Mouse (Mus musculus) lung, postnatal 25 days (tissue): ENCODE results near the gene Leap2.
"Not testable (repeated sequence)": the region's sequence is repeated elsewhere in the genome, so short reads cannot be mapped to it uniquely, and the experiment has no call there.

Experiments used
- DNase-seq: peaks from one replicate; pipeline ENCODE4 v3.0.0; 2022; ENCODE audit warnings: low spot score

The Leap2 gene

GRCm38 (mm10) chr11:53441921-53442320 lies 19.0 kb upstream of the Leap2 start:
- DNase-seq, result no peak

- DNase-seq, result no peak
These were observed 13.4 kb upstream of the Leap2 start for GRCm38 (mm10) chr11:53436338-53436737.

- no peak for DNase-seq
These were observed 12.5 kb upstream of the Leap2 start for GRCm38 (mm10) chr11:53435504-53435903.

DNA sequence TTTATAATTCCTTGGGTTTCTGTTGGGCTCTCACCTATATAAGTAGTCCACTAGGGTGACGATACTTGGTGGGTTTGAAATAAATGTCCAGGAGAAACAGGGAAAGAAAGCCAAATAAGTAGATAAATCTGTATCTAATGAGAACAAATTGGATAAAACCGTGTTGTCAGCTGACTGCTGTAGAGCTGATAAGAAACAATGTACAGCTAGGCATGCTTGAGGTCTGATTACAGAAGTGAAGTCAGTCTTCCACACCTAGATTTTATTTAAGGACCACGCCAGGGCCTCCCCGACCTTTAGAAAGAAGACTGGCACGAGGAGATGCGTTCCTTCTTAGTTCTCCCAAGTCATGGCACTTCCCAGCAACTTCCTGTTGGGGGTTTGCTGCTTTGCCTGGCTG lies 10.1 kb upstream of the Leap2 start:
- DNase-seq, result no peak

DNA sequence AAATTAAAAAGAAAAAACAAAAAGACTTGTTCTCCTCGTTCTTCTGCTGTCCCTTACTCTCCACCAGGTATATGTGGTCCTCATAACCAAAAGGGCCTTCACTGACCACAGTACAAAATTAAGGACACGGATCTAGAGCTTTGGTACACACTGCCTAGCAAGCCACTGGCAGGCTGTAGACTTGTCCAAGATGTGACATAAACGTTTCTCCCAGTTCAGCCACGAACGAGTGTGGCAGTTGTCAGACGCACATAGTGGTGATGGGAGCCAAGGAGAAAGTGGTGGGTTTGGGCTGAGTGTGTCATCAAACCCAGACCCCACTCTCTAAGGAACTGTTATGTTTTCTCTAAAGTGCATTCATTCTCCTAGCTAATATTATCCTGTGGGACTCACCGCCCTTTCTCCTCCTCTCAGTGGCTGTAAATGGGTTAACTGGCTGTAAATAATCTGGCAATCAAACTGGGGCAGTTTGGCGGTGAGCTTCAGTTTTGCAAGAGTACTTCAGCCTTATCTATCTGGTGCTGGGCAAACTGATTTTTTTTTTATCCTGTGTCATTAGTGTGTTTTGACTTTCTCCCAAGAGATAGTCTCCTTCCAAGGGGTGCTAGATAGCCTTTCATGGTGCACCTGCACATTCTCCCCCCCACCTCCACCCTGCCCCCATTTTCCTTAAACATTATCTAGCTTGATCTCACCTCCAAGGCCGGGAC lies 8.5 kb upstream of the Leap2 start:
- DNase-seq, result peak; percentile 31

DNA sequence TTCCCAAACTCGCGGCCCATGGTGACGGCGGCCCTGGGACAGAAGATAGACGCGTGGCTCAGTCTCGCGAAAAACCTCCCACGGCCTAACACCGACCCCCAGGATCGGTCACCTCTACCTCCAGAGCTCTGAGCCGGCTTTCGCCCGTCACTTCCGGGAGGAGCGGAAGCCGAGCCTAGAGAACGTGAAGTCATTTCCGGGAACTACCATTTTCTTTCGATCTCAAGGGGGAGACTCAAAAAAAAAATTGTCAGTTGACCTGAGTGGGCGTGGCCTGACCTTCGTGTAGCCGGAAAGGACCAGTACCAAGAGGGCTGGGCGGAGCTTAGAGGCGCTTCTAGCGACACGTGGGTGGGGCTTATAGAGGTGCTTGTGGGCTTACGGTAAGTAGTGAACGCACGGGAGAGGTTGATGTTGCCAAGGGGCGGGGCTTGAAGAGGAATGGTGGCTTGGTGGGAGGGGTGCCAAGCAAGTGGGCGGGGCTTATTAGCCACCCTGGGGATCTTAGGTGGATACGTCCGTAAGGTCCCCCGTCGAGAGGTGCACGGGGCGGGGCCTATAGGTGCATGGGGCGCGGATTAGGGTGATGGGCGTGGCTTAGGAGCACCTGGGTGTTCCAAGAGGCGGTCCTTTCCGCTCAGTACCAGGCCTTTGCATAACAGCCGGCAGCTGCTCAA lies 7.8 kb upstream of the Leap2 start, which contains the start of the genes Uqcrq and Gdf9:
Uqcrq (minus strand) TSS at position 162 of the 677 bp plus-strand sequence.
Gdf9 (plus strand) TSS at position 354 of the 677 bp plus-strand sequence.
- peak; percentile 100 for DNase-seq

DNA sequence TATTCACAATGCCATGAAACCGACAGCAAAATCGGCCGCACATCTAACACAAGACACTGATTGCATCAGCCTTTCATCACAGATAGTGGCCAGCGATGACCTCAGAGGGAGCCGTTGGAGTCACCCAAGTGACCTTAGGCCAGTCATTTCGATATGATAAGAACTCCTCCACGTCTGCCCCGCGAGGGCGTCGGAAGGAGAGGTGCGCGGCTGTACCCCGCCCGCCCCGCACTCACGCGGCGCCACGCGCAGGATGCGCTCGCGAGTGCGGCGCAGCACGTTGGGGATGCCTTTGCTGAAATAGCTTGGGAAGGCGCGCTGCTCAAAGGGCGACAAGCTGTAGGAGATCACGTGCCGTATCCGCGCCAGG lies 7.3 kb upstream of the Leap2 start:
- DNase-seq, result no peak

DNA sequence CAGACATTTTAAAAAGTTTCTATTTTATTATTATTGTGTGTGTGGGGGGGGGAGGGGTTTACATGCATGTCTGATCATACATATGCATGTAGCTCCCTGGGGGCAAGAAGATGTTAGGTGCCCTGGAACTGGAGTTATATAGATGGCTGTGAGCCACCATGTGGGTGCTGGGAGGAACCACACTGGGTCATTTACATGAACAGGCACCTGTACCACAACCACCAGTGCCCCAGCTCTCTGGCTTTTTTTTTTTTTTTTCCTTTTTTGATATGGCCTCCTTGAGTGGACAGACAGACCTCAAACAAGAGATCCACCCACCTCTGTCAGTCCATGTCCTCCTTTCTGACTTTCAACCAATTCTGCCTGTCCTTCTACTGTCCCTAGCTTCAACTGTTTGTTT lies 6.2 kb upstream of the Leap2 start:
- no peak for DNase-seq

DNA sequence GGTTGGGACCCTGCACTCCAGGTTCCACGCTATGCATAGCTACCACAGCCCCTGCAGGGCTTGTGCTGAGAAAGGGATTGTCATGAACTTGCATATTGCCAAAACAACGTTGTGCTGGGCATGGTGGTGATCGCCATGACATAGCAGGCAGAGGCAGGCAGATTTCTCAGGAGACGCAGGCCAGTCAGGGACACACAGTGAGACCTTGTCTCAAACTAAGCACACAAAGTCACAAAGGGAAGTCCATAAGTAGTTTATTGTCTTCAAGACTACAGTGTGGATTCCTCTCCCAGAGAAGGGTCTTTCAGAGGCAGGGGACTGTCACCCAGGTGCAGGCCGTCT lies 5.7 kb upstream of the Leap2 start:
- DNase-seq, result no peak

- DNase-seq, result no peak
These were observed 5.2 kb upstream of the Leap2 start for GRCm38 (mm10) chr11:53427993-53428715.

GRCm38 (mm10) chr11:53426914-53427313 lies 3.9 kb upstream of the Leap2 start:
- DNase-seq, result not testable (repeated sequence)

- no peak for DNase-seq
These were observed 2.8 kb upstream of the Leap2 start for GRCm38 (mm10) chr11:53425711-53426255.

DNA sequence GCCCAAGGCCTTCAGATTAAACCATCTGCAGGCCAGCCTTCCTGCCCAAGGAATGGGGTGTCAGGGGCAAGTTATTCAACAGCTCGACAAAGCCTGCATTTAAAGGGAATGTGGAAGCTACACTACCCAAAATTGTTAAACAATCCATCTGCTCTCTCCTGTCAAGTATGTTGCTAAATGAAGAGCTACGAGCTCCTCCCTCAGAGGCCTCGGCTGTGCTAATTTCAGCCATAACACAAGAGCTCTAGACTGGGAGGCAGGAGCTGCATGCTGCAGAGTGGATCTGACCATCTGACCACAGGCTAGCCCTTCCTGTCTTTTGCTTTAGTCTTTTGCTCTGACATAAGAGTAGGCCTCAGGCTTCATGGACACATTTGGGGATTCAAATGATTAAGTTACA lies 2.3 kb upstream of the Leap2 start:
- no peak for DNase-seq

GRCm38 (mm10) chr11:53424826-53425225 lies 1.9 kb upstream of the Leap2 start:
- DNase-seq, result no peak

DNA sequence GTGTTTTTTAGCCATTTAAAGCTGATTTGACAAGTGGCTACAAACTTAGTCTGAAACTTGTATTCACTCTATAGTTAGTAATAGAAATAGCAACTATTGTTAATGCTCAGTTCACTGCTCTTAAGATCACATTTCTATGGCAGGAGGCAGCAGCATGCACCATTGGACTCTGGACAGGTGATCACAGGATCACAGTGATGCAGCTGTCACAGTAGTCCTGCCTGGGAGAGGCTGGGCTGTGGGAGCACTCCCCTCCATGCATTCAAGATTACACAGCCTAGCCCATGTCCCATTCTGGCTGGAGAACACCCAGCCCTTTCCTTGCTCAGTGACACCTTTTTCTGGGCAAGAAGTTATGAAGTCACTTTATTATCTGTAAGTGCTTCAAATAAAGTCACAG lies 4.9 kb downstream of the Leap2 start:
- no peak for DNase-seq

DNA sequence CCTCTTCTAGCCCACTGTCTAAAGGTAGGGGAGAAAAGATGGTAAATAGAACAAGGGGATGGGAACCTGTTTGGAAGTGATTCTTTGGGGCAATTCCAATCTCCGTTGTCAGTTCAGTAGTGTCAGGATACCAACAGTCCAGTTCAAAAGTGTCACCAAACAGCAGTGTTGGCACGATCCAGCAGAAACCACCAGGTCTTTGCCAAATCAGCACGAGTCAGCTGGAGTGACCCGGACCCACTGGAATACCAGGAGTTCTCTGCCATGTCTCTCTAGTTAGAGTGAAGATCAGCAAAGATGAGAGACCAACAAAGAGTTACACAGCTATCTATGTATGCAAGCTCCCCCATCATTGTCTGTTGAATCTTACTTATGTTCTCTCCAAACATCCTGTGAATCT lies 9.1 kb downstream of the Leap2 start:
- DNase-seq, result no peak

DNA sequence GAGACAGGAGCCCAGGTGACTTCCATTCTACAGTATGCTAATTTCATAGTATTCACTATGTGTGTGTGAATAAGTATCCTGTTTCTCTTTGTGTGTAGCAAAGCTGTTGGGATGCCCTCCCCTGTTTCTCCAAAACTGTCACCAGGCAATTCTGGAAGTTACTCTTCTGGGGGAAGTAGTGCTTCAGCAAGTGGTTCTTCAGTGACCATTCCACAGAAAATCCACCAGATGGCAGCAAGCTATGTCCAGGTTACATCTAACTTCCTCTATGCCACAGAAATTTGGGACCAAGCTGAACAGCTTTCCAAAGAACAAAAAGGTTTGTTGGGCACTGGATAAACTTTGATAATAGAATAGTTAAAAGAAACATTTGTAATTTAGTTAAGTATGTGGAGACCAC lies 11.2 kb downstream of the Leap2 start:
- peak; percentile 25 for DNase-seq

GRCm38 (mm10) chr11:53403638-53404037 lies 19.3 kb downstream of the Leap2 start:
- no peak for DNase-seq

- no peak for DNase-seq
These were observed 29.1 kb downstream of the Leap2 start for GRCm38 (mm10) chr11:53393856-53394255.

DNA sequence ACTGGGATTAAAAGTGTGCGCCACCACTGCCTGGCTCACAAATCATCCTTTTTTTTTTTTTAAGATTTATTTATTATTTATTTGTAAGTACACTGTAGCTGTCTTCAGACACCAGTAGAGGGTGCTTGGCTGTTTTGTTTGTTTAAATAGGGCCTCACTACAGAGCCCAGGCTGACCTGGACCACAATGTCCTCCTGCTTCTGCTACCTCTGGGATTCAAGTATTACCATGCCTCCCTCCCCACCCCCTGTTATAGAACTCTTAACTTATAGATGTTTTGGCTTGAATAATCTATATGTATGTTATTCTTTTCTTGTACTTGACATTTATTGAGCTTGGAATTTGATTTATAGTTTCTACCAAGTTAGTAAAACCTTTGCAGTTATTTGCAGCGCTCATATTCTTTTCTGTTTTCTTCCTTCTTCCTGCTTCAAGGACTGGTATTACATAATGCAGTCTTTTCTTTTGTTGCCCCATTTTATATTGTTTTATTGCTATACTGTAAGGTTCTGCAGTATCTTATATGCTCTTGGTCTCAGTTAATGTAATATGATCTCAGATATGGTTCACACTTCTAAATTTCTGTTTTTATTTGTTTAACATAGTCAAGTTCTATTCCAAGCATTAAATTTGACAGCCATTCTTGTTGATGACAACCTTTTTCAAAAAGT lies 39.1 kb downstream of the Leap2 start:
- no peak for DNase-seq

DNA sequence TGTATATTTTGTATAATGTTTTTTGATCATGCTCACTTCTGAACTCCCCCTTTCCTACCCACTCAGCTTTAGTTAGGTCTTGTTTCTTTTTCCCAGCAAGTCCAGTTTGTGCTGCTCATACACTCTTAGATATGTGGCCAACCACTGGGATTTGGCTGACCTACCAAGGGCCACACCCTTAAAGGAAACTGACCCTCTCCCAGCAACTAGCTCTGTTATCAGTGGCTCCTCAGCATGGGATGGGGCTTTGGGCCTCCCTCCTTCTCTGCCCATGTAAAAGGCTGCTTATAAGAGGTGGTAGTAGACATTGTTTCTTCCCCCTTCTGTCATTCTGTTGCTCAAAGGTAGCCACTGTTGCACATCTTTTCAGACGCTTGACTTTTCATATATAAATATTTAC lies 44.1 kb downstream of the Leap2 start:
- no peak for DNase-seq
